In genomic region chr3:32128391-32128790, GRCm38 (mm10) we compare ENCODE assay signal across 32 mouse cellular contexts.
DNase-seq lines count a peak whose midpoint lies in the region; ATAC-seq and TF ChIP-seq lines count a peak whose summit lies in the region.
"Had no signal": no experiment of that assay in that cellular context is flagged by ENCODE, and none has a peak within 500 bp of the region (broad histone marks: within the 10 kb centered on the region; RNA-seq: fewer than 3 reads in every experiment).

No protein-coding gene starts in this region.

- H3K4me2 ChIP-seq in hindbrain, postnatal 0 days (ENCODE audit: low read depth, low read length), result no peak overlapping the region
- H3K4me2 ChIP-seq in hindbrain, embryonic 12.5 days (replicated peaks), result no peak overlapping the region
- no peak overlapping the region for H3K4me2 ChIP-seq in neural tube, embryonic 13.5 days
- H3K4me2 ChIP-seq: embryonic facial prominence, embryonic 13.5 days; heart, embryonic 13.5 days; limb, embryonic 12.5 days; liver, embryonic 15.5 days; lung, embryonic 14.5 days; neural tube, embryonic 15.5 days had no signal

- no peak for TF ChIP-seq CTCF in hindbrain, postnatal 0 days (IDR thresholded peaks at IDR 0.05; ENCODE audit: low read depth)

- H3K9ac ChIP-seq in hindbrain, postnatal 0 days (replicated peaks; ENCODE audit: low read length), result no peak overlapping the region
- no peak overlapping the region for H3K9ac ChIP-seq in hindbrain, embryonic 12.5 days
- H3K9ac ChIP-seq in neural tube, embryonic 13.5 days, result 0 out of 2 replicates have a peak overlapping the region, but pooled peaks have one; percentile 8
- H3K9ac ChIP-seq: embryonic facial prominence, embryonic 13.5 days; heart, embryonic 13.5 days; limb, embryonic 12.5 days; liver, embryonic 15.5 days; lung, embryonic 14.5 days; neural tube, embryonic 15.5 days had no signal

- DNase-seq in embryo, embryonic 10 days (ENCODE audit: low spot score), result peak; percentile 35
- no peak for DNase-seq in embryo, embryonic 11 days
- peak; percentile 25 for DNase-seq in hindbrain, postnatal 0 days (ENCODE audit: low spot score)
- no peak for DNase-seq in neural tube, embryonic 10.5 days (ENCODE audit: extremely low spot score, low spot score)
- DNase-seq: adrenal gland, postnatal 10 days; cerebellum, adult 11 months; cerebellum, adult 9-10 months; gastrocnemius, adult 2 months; gastrocnemius, postnatal 36 days; heart, adult 2 months; heart, postnatal 10 days; kidney, adult 11 months; kidney, postnatal 14 days; layer of hippocampus, adult 9-11 months; lung, embryonic 14.5 days; lung, postnatal 14 days; right cerebral cortex, adult 18-20 months; spleen, adult 18-20 months; thymus, postnatal 14 days had no signal

- no peaks in the 10 kb centered on the region for H3K27me3 ChIP-seq in hindbrain, postnatal 0 days (ENCODE audit: insufficient read depth, low read length)
- no peaks in the 10 kb centered on the region for H3K27me3 ChIP-seq in hindbrain, embryonic 12.5 days
- H3K27me3 ChIP-seq in neural tube, embryonic 13.5 days, result no peaks in the 10 kb centered on the region
- H3K27me3 ChIP-seq: embryonic facial prominence, embryonic 13.5 days; heart, embryonic 13.5 days; limb, embryonic 12.5 days; liver, embryonic 15.5 days; neural tube, embryonic 15.5 days had no signal

- no peaks in the 10 kb centered on the region for H3K9me3 ChIP-seq in hindbrain, postnatal 0 days (ENCODE audit: low read length)
- H3K9me3 ChIP-seq in hindbrain, embryonic 12.5 days (replicated peaks), result no peaks in the 10 kb centered on the region
- no peaks in the 10 kb centered on the region for H3K9me3 ChIP-seq in neural tube, embryonic 13.5 days
- H3K9me3 ChIP-seq: embryonic facial prominence, embryonic 13.5 days; heart, embryonic 13.5 days; limb, embryonic 12.5 days; liver, embryonic 15.5 days; neural tube, embryonic 15.5 days had no signal

- 2% methylated on average over 5 of the region's 5 CpGs for WGBS in hindbrain, postnatal 0 days
- 0% methylated on average over 5 of the region's 5 CpGs for WGBS in hindbrain, embryonic 12.5 days
- WGBS in neural tube, embryonic 13.5 days, result 1% methylated on average over 5 of the region's 5 CpGs

- no peak overlapping the region for H3K27ac ChIP-seq in hindbrain, postnatal 0 days
- H3K27ac ChIP-seq in hindbrain, embryonic 12.5 days, result no peak overlapping the region
- H3K27ac ChIP-seq in neural tube, embryonic 13.5 days (replicated peaks), result no peak overlapping the region
- H3K27ac ChIP-seq: embryonic facial prominence, embryonic 13.5 days; gastrocnemius, adult 2 months; heart, adult 2 months; heart, embryonic 13.5 days; limb, embryonic 12.5 days; liver, embryonic 15.5 days; neural tube, embryonic 15.5 days had no signal

- no peak overlapping the region for H3K4me3 ChIP-seq in hindbrain, postnatal 0 days (ENCODE audit: low read length)
- no peak overlapping the region for H3K4me3 ChIP-seq in hindbrain, embryonic 12.5 days
- no peak overlapping the region for H3K4me3 ChIP-seq in neural tube, embryonic 13.5 days
- H3K4me3 ChIP-seq: embryonic facial prominence, embryonic 13.5 days; erythroblast, embryonic 14.5 days; gastrocnemius, adult 2 months; heart, adult 2 months; heart, embryonic 13.5 days; limb, embryonic 12.5 days; liver, embryonic 15.5 days; neural tube, embryonic 15.5 days had no signal

- ATAC-seq in hindbrain, postnatal 0 days, result no peak
- ATAC-seq in hindbrain, embryonic 12.5 days (ENCODE audit: low FRiP score), result no peak
- ATAC-seq in neural tube, embryonic 13.5 days (ENCODE audit: low read depth), result no peak
- no peak for ATAC-seq in erythroblast, adult 5-6 weeks (replicated peaks; ENCODE audit: low FRiP score, poor library complexity, severe bottlenecking)
- no peak for ATAC-seq in activated CD4-positive, CD25-positive, alpha-beta regulatory T cell, adult 4 months
- ATAC-seq: CD4-positive, CD25-positive, alpha-beta regulatory T cell, adult 4 months; forebrain, embryonic 16.5 days; inflammation-experienced regulatory T-cells, adult 6 months had no signal

- no peaks in the 10 kb centered on the region for H3K36me3 ChIP-seq in hindbrain, postnatal 0 days (ENCODE audit: insufficient read depth, low read length)
- no peaks in the 10 kb centered on the region for H3K36me3 ChIP-seq in hindbrain, embryonic 12.5 days
- H3K36me3 ChIP-seq in neural tube, embryonic 13.5 days, result no peaks in the 10 kb centered on the region
- H3K36me3 ChIP-seq: embryonic facial prominence, embryonic 13.5 days; heart, embryonic 13.5 days; limb, embryonic 12.5 days; liver, embryonic 15.5 days; neural tube, embryonic 15.5 days had no signal

- H3K4me1 ChIP-seq in hindbrain, postnatal 0 days (ENCODE audit: insufficient read depth, low read length), result no peaks in the 10 kb centered on the region
- H3K4me1 ChIP-seq in hindbrain, embryonic 12.5 days, result peaks cover 5% of the 10 kb centered on the region; the same call in 1 of the 2 replicates
- H3K4me1 ChIP-seq in neural tube, embryonic 13.5 days (replicated peaks), result peaks cover 10% of the 10 kb centered on the region
- H3K4me1 ChIP-seq: embryonic facial prominence, embryonic 13.5 days; heart, embryonic 13.5 days; limb, embryonic 12.5 days; liver, embryonic 15.5 days; neural tube, embryonic 15.5 days had no signal

Comparison
In these comparisons a context has a peak if more than half of its experiments do, and no peak if none do; other contexts are left out.
1. DNase-seq: peak in embryo, embryonic 10 days (single experiment) and hindbrain, postnatal 0 days (single experiment); none in embryo, embryonic 11 days (single experiment) and neural tube, embryonic 10.5 days (single experiment).